Mouse (Mus musculus): ENCODE measurements around the gene Jak2. TPM values are rescaled to one million over a fixed set of nuclear protein-coding genes. Genes with fewer than 3 reads are reported as not detected.

Gene Jak2
- total RNA-seq, 1 experiment from 2014 or later = 19.6 TPM

GRCm38 (mm10) chr19:29300919-29301318 is 49.3 kb downstream of the Jak2 start:
- DNase-seq = no peak

GRCm38 (mm10) chr19:29302119-29302518 is 50.5 kb downstream of the Jak2 start:
- no peak for DNase-seq

GRCm38 (mm10) chr19:29308832-29309231 is 57.2 kb downstream of the Jak2 start:
- DNase-seq = no peak

GRCm38 (mm10) chr19:29311791-29312190 is 60.2 kb downstream of the Jak2 start:
- DNase-seq = no peak

GRCm38 (mm10) chr19:29312661-29313060 is 61.0 kb downstream of the Jak2 start:
- DNase-seq = no peak

- DNase-seq = no peak
Observed at GRCm38 (mm10) chr19:29323416-29324049, 71.9 kb downstream of the Jak2 start.

GRCm38 (mm10) chr19:29325053-29325851 is 73.6 kb downstream of the Jak2 start, which contains the start of gene Insl6:
TSS of gene Insl6 (minus strand) at chr19:29325356.
- peak; percentile 89 for DNase-seq

- DNase-seq = no peak
Observed at GRCm38 (mm10) chr19:29325852-29326180, 74.2 kb downstream of the Jak2 start.

GRCm38 (mm10) chr19:29326396-29326795 is 74.8 kb downstream of the Jak2 start:
- no peak for DNase-seq

GRCm38 (mm10) chr19:29326822-29327552 is 75.4 kb downstream of the Jak2 start:
- DNase-seq = no peak

- peak; percentile 44 for DNase-seq
Observed at GRCm38 (mm10) chr19:29334068-29334745, 82.6 kb downstream of the Jak2 start, which contains the start of gene Rln1. TSS of gene Rln1 (minus strand) at chr19:29334670.

GRCm38 (mm10) chr19:29336624-29337023 is 85.0 kb downstream of the Jak2 start:
- DNase-seq = no peak

- DNase-seq = no peak
Observed at GRCm38 (mm10) chr19:29341029-29341428, 89.4 kb downstream of the Jak2 start.

GRCm38 (mm10) chr19:29342281-29342680 is 90.7 kb downstream of the Jak2 start:
- no peak for DNase-seq

GRCm38 (mm10) chr19:29344868-29345267 is 93.2 kb downstream of the Jak2 start:
- DNase-seq = no peak

GRCm38 (mm10) chr19:29345636-29346035 is 94.0 kb downstream of the Jak2 start:
- DNase-seq = no peak

- no peak for DNase-seq
Observed at GRCm38 (mm10) chr19:29350991-29351390, 99.4 kb downstream of the Jak2 start.

GRCm38 (mm10) chr19:29354895-29355877 is 103.6 kb downstream of the Jak2 start:
- peak; percentile 94 for DNase-seq

- no peak for DNase-seq
Observed at GRCm38 (mm10) chr19:29356281-29356680, 104.7 kb downstream of the Jak2 start.

GRCm38 (mm10) chr19:29360251-29360650 is 108.6 kb downstream of the Jak2 start:
- no peak for DNase-seq

GRCm38 (mm10) chr19:29361468-29362130 is 110.0 kb downstream of the Jak2 start:
- DNase-seq = peak; percentile 95
